In the genomic region with DNA sequence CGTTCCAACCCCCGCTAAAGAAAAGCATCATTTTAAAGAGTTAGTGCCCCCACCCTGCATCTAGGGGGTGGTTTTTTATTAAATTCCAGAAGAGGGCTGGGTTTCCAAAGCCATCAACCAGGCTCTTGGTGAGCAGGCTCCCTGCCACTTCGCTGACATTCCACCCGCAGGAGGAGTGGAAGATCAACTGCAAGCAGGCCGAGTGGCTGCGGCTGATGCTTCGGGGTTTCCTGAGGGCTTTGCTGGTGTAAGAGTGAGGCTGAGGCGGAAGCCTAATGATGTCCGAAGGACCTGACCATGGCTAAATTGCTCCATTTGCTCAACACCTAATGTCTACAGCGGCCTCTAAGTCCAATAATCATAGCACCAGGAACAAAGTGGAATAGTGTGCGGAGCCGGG, we compare ENCODE assay signal across 12 mouse cellular contexts.
A peak's percentile ranks its signal among the peaks of the same experiment; 100 is the strongest.
DNase-seq lines count a peak whose midpoint lies in the region; ATAC-seq and TF ChIP-seq lines count a peak whose summit lies in the region.
"Had no signal": no experiment of that assay in that cellular context is flagged by ENCODE, and none has a peak within 500 bp of the region (broad histone marks: within the 10 kb centered on the region; RNA-seq: fewer than 3 reads in every experiment).

No protein-coding gene starts in this region.

- H3K4me3 ChIP-seq in kidney, adult 2 months (ENCODE audit: insufficient read depth, low read depth, low read length), result peak overlapping the region; percentile 14; the same call in 1 of the 2 replicates
- peak overlapping the region; percentile 41 for H3K4me3 ChIP-seq in testis, adult 2 months (ENCODE audit: control insufficient read depth, low read depth, low read length)
- H3K4me3 ChIP-seq in forebrain, embryonic 13.5 days, result no peak overlapping the region
- H3K4me3 ChIP-seq: liver, embryonic 12.5 days; neural tube, embryonic 12.5 days had no signal

- WGBS in kidney, adult 2 months, result 25% methylated on average over 12 of the region's 12 CpGs
- WGBS in forebrain, embryonic 13.5 days, result 71% methylated on average over 12 of the region's 12 CpGs

- H3K36me3 ChIP-seq in kidney, adult 2 months (ENCODE audit: control insufficient read depth, insufficient read depth, low read length), result no peaks in the 10 kb centered on the region
- no peaks in the 10 kb centered on the region for H3K36me3 ChIP-seq in testis, adult 2 months (ENCODE audit: control insufficient read depth, insufficient read depth, low read length)
- no peaks in the 10 kb centered on the region for H3K36me3 ChIP-seq in forebrain, embryonic 13.5 days (ENCODE audit: poor library complexity, severe bottlenecking)
- H3K36me3 ChIP-seq: liver, embryonic 12.5 days; neural tube, embryonic 12.5 days had no signal

- no peak overlapping the region for H3K27ac ChIP-seq in kidney, adult 2 months (ENCODE audit: insufficient read depth, low read depth, low read length)
- no peak overlapping the region for H3K27ac ChIP-seq in testis, adult 2 months (ENCODE audit: control insufficient read depth, insufficient read depth, low read depth, low read length)
- H3K27ac ChIP-seq in forebrain, embryonic 13.5 days, result no peak overlapping the region
- H3K27ac ChIP-seq: liver, embryonic 12.5 days; neural tube, embryonic 12.5 days; stomach, postnatal 0 days had no signal

- H3K27me3 ChIP-seq in kidney, adult 2 months (replicated peaks; ENCODE audit: control insufficient read depth, insufficient read depth, low read length), result no peaks in the 10 kb centered on the region
- no peaks in the 10 kb centered on the region; the same call in 1 of the 2 replicates for H3K27me3 ChIP-seq in testis, adult 2 months (ENCODE audit: control insufficient read depth, insufficient read depth, low read length)
- no peaks in the 10 kb centered on the region for H3K27me3 ChIP-seq in forebrain, embryonic 13.5 days
- H3K27me3 ChIP-seq: liver, embryonic 12.5 days; neural tube, embryonic 12.5 days had no signal

- TF ChIP-seq POLR2A in kidney, adult 2 months (IDR thresholded peaks at IDR 0.05; ENCODE audit: low read depth, low read length), result no peak
- no peak for TF ChIP-seq POLR2A in testis, adult 2 months (IDR thresholded peaks at IDR 0.05; ENCODE audit: control insufficient read depth, low read depth, low read length)

- no peak for DNase-seq in kidney, adult 2 months
- DNase-seq in kidney, adult 18-20 months, result no peak
- no peak for DNase-seq in testis, postnatal 14 days (ENCODE audit: low spot score)
- DNase-seq in kidney, postnatal 14 days, result peak; percentile 31
- no peak for DNase-seq in cerebellum, postnatal 36 days
- DNase-seq: cerebellum, adult 11-12 months had no signal

- TF ChIP-seq CTCF in kidney, adult 2 months (conservative IDR thresholded peaks at IDR 0.05; ENCODE audit: insufficient read depth, insufficient read length, low read depth, low read length), result no peak
- TF ChIP-seq CTCF in testis, adult 2 months (IDR thresholded peaks at IDR 0.05; ENCODE audit: control insufficient read depth, insufficient read depth, insufficient replicate concordance, low read depth, low read length), result no peak

- H3K4me1 ChIP-seq in kidney, adult 2 months (ENCODE audit: control insufficient read depth, insufficient read depth, low read length), result no peaks in the 10 kb centered on the region
- peaks cover 7% of the 10 kb centered on the region; the same call in 1 of the 2 replicates for H3K4me1 ChIP-seq in testis, adult 2 months (ENCODE audit: control insufficient read depth, insufficient read depth, low read length)
- H3K4me1 ChIP-seq in forebrain, embryonic 13.5 days, result no peaks in the 10 kb centered on the region
- H3K4me1 ChIP-seq: liver, embryonic 12.5 days; neural tube, embryonic 12.5 days had no signal

- no peak overlapping the region for H3K4me2 ChIP-seq in forebrain, embryonic 13.5 days
- H3K4me2 ChIP-seq: liver, embryonic 12.5 days; neural tube, embryonic 12.5 days had no signal

- no peak for ATAC-seq in forebrain, embryonic 13.5 days
- ATAC-seq: liver, embryonic 12.5 days; midbrain, embryonic 16.5 days had no signal

- no peak overlapping the region for H3K9ac ChIP-seq in forebrain, embryonic 13.5 days
- H3K9ac ChIP-seq: liver, embryonic 12.5 days; neural tube, embryonic 12.5 days had no signal

- no peaks in the 10 kb centered on the region for H3K9me3 ChIP-seq in forebrain, embryonic 13.5 days (replicated peaks)
- H3K9me3 ChIP-seq: liver, embryonic 12.5 days; neural tube, embryonic 12.5 days had no signal
